Mouse (Mus musculus) lung, adult 2 months (tissue): ENCODE results near the gene Hint1.

Experiments used
- CTCF ChIP-seq: fragments of 200-500 bp; IDR thresholded peaks from 2 replicates; pipeline ENCODE4 v1.5.1; 2011; ENCODE audit warnings: mild to moderate bottlenecking, low read length, control low read depth; ENCODE audit not compliant: insufficient read depth
- POLR2A ChIP-seq: fragments of 200-500 bp; IDR thresholded peaks from 2 replicates; pipeline ENCODE4 v1.6.1; 2011; ENCODE audit warnings: low read depth, mild to moderate bottlenecking, control low read depth, low read length, borderline replicate concordance; ENCODE audit errors: extremely low read depth

- TF ChIP-seq CTCF (no peak), POLR2A (no peak)
Measured at GRCm38 (mm10) chr11:54891341-54891740, 25.2 kb downstream of the Hint1 start.
